Mouse (Mus musculus) thymus, postnatal 25 days (tissue): Measurements from ENCODE around the gene Kiss1r.
"Not testable (repeated sequence)": the region's sequence is repeated elsewhere in the genome, so short reads cannot be mapped to it uniquely, and the experiment has no call there.

Source experiments
- DNase-seq: peaks from one replicate; pipeline ENCODE4 v3.0.0; 2022

Kiss1r gene

GRCm38 (mm10) chr10:79942988-79943387 lies 26.2 kb downstream of the Kiss1r start:
- no peak for DNase-seq

GRCm38 (mm10) chr10:79943471-79943901 lies 26.7 kb downstream of the Kiss1r start:
- DNase-seq, result no peak

GRCm38 (mm10) chr10:79945507-79946234 lies 28.9 kb downstream of the Kiss1r start:
- DNase-seq, result no peak

GRCm38 (mm10) chr10:79946752-79947322 lies 30.1 kb downstream of the Kiss1r start:
- no peak for DNase-seq

- DNase-seq, result no peak
Measured at GRCm38 (mm10) chr10:79947502-79947901, 30.7 kb downstream of the Kiss1r start.

GRCm38 (mm10) chr10:79949873-79950272 lies 33.1 kb downstream of the Kiss1r start:
- no peak for DNase-seq

- DNase-seq, result no peak
Measured at GRCm38 (mm10) chr10:79950661-79951060, 33.9 kb downstream of the Kiss1r start.

GRCm38 (mm10) chr10:79953946-79954345 lies 37.2 kb downstream of the Kiss1r start:
- DNase-seq, result peak; percentile 61

- DNase-seq, result no peak
Measured at GRCm38 (mm10) chr10:79955691-79956090, 38.9 kb downstream of the Kiss1r start.

- DNase-seq, result no peak
Measured at GRCm38 (mm10) chr10:79956643-79957154, 39.9 kb downstream of the Kiss1r start.

- DNase-seq, result peak; percentile 88
Measured at GRCm38 (mm10) chr10:79958140-79958816, 41.5 kb downstream of the Kiss1r start.

- DNase-seq, result not testable (repeated sequence)
Measured at GRCm38 (mm10) chr10:79959412-79959811, 42.6 kb downstream of the Kiss1r start.

- peak; percentile 100 for DNase-seq
Measured at GRCm38 (mm10) chr10:79959847-79960601, 43.3 kb downstream of the Kiss1r start, which contains the start of gene Wdr18. Gene Wdr18 (plus strand): TSS chr10:79960152.

- no peak for DNase-seq
Measured at GRCm38 (mm10) chr10:79960671-79961294, 44.0 kb downstream of the Kiss1r start.

- no peak for DNase-seq
Measured at GRCm38 (mm10) chr10:79964727-79965126, 48.0 kb downstream of the Kiss1r start.

- DNase-seq, result no peak
Measured at GRCm38 (mm10) chr10:79965325-79965724, 48.6 kb downstream of the Kiss1r start.

GRCm38 (mm10) chr10:79966886-79967400 lies 50.2 kb downstream of the Kiss1r start:
- no peak for DNase-seq

GRCm38 (mm10) chr10:79968181-79968580 lies 51.4 kb downstream of the Kiss1r start:
- no peak for DNase-seq

GRCm38 (mm10) chr10:79969124-79969568 lies 52.4 kb downstream of the Kiss1r start:
- DNase-seq, result no peak

- no peak for DNase-seq
Measured at GRCm38 (mm10) chr10:79970415-79971182, 53.8 kb downstream of the Kiss1r start, which contains the start of gene Grin3b. Gene Grin3b (plus strand): TSS chr10:79970715.

- DNase-seq, result no peak
Measured at GRCm38 (mm10) chr10:79971183-79971497, 54.4 kb downstream of the Kiss1r start.
